Mouse (Mus musculus) myocyte (in vitro differentiated cells): Measurements from ENCODE around the gene Myo5c. TPM values are rescaled to one million over a fixed set of nuclear protein-coding genes. Genes with fewer than 3 reads are reported as not detected.

Experiments used
- H3K27me3 ChIP-seq: one replicate; pipeline ENCODE4 v1.6.1; 2011; ENCODE audit not compliant: control insufficient read depth, insufficient read depth, insufficient read length
- H3K36me3 ChIP-seq: one replicate; pipeline ENCODE4 v1.6.1; 2011; ENCODE audit not compliant: control insufficient read depth, insufficient read depth
- H3K4me2 ChIP-seq: one replicate; pipeline ENCODE4 v1.6.1; 2011; ENCODE audit warnings: low read depth, control low read depth
- H3K4me3 ChIP-seq: one replicate; pipeline ENCODE4 v1.5.1; 2011; ENCODE audit warnings: mild to moderate bottlenecking, control low read depth, moderate library complexity
- H3K79me2 ChIP-seq: one replicate; pipeline ENCODE4 v1.6.1; 2011; ENCODE audit not compliant: control insufficient read depth, insufficient read depth
- H3ac ChIP-seq: one replicate; pipeline ENCODE4 v1.6.1; 2011; ENCODE audit not compliant: control insufficient read depth, insufficient read length
- CEBPB ChIP-seq: IDR thresholded peaks from 2 replicates; pipeline ENCODE4 v1.6.1; 2011; ENCODE audit warnings: mild to moderate bottlenecking, moderate library complexity; ENCODE audit not compliant: poor library complexity, insufficient read depth, severe bottlenecking
- E2F4 ChIP-seq: IDR thresholded peaks from one replicate; pipeline ENCODE4 v1.6.1; 2011; ENCODE audit warnings: mild to moderate bottlenecking, control low read depth, moderate library complexity; ENCODE audit not compliant: insufficient read depth
- MAX ChIP-seq: IDR thresholded peaks from one replicate; pipeline ENCODE4 v1.6.1; 2011; ENCODE audit warnings: low read depth, mild to moderate bottlenecking, control low read depth
- MYOD1 ChIP-seq, 3 experiments: IDR thresholded peaks; one replicate each; pipeline ENCODE4 v1.6.1; 2011; ENCODE audit warnings: control low read depth in 2 of 3, low read depth in 2 of 3, mild to moderate bottlenecking in 2 of 3, moderate library complexity in 1 of 3; ENCODE audit not compliant: insufficient read length in 2 of 3, control insufficient read depth in 1 of 3
- MYOG ChIP-seq, 3 experiments: IDR thresholded peaks; one replicate each; pipeline ENCODE4 v1.6.1; 2011; ENCODE audit warnings: control low read depth in 2 of 3, low read depth in 2 of 3, mild to moderate bottlenecking in 2 of 3; ENCODE audit not compliant: insufficient read length in 2 of 3, control insufficient read depth in 1 of 3, insufficient read depth in 1 of 3
- POLR2A ChIP-seq: IDR thresholded peaks from one replicate; pipeline ENCODE4 v1.6.1; 2011; ENCODE audit warnings: low read depth, mild to moderate bottlenecking, control low read depth, moderate library complexity; ENCODE audit not compliant: insufficient read length
- POLR2AphosphoS2 ChIP-seq: IDR thresholded peaks from one replicate; pipeline ENCODE4 v1.6.1; 2011; ENCODE audit warnings: low read depth, control low read depth; ENCODE audit not compliant: insufficient read length
- REST ChIP-seq: IDR thresholded peaks from one replicate; pipeline ENCODE4 v1.6.1; 2011; ENCODE audit warnings: mild to moderate bottlenecking, control low read depth, moderate library complexity; ENCODE audit not compliant: insufficient read depth, insufficient read length
- SRF ChIP-seq: IDR thresholded peaks from one replicate; pipeline ENCODE4 v1.6.1; 2011; ENCODE audit warnings: low read depth; ENCODE audit not compliant: control insufficient read depth, insufficient read length
- TCF12 ChIP-seq: IDR thresholded peaks from one replicate; pipeline ENCODE4 v1.6.1; 2011; ENCODE audit warnings: mild to moderate bottlenecking, control low read depth; ENCODE audit not compliant: poor library complexity, insufficient read depth, severe bottlenecking
- TCF3 ChIP-seq: IDR thresholded peaks from one replicate; pipeline ENCODE4 v1.6.1; 2011; ENCODE audit warnings: low read depth, control low read depth; ENCODE audit not compliant: insufficient read length
- USF1 ChIP-seq: IDR thresholded peaks from one replicate; pipeline ENCODE4 v1.6.1; 2011; ENCODE audit warnings: low read depth, mild to moderate bottlenecking, control low read depth, moderate library complexity
- polyA plus RNA-seq: library from polyadenylated mRNA; unstranded; fragments of >200 nt; fragmentation: generic; extraction: Trizol; gene quantifications from one replicate; pipeline ENCODE4 v1.2.1, GENCODE M21; 2012; ENCODE audit warnings: missing spikeins

The Myo5c gene
- polyA plus RNA-seq, 1 experiment: 0.07 TPM

GRCm38 (mm10) chr9:75243730-75244406 is 12.0 kb downstream of the Myo5c start:
- Histone ChIP-seq H3K36me3 (no peaks in the 10 kb centered on the region), H3K27me3 (no peaks in the 10 kb centered on the region), H3K4me3 (no peak overlapping the region), H3K79me2 (no peaks in the 10 kb centered on the region), H3ac (no peak overlapping the region), H3K4me2 (no peak overlapping the region)
- no peak for TF ChIP-seq E2F4
- no peak for TF ChIP-seq MYOD1 (IDR thresholded peaks at IDR 0.05; ENCODE audit: control insufficient read depth in 1 of 3, insufficient read length in 2 of 3, low read depth in 2 of 3)
- no peak for TF ChIP-seq POLR2AphosphoS2
- no peak for TF ChIP-seq MYOG (IDR thresholded peaks at IDR 0.05; ENCODE audit: control insufficient read depth in 1 of 3, insufficient read depth in 1 of 3, insufficient read length in 2 of 3, low read depth in 2 of 3)
- TF ChIP-seq TCF3: no peak
- TF ChIP-seq TCF12: no peak
- TF ChIP-seq MAX: no peak

- TF ChIP-seq POLR2AphosphoS2 (no peak), E2F4 (no peak), MYOD1 (IDR thresholded peaks at IDR 0.05; ENCODE audit: control insufficient read depth in 1 of 3, insufficient read length in 2 of 3, low read depth in 2 of 3) (no peak), TCF12 (no peak), CEBPB (no peak), USF1 (no peak), TCF3 (no peak), SRF (no peak), MYOG (IDR thresholded peaks at IDR 0.05; ENCODE audit: control insufficient read depth in 1 of 3, insufficient read depth in 1 of 3, insufficient read length in 2 of 3, low read depth in 2 of 3) (no peak), REST (no peak), MAX (no peak), POLR2A (no peak)
- Histone ChIP-seq H3K79me2 (no peaks in the 10 kb centered on the region), H3K4me2 (no peak overlapping the region), H3K4me3 (no peak overlapping the region), H3K36me3 (no peaks in the 10 kb centered on the region), H3K27me3 (no peaks in the 10 kb centered on the region), H3ac (no peak overlapping the region)
These were observed 12.7 kb downstream of the Myo5c start for GRCm38 (mm10) chr9:75244527-75244926.

GRCm38 (mm10) chr9:75246080-75246930 is 14.5 kb downstream of the Myo5c start:
- H3K79me2 ChIP-seq: no peaks in the 10 kb centered on the region
- H3K36me3 ChIP-seq: no peaks in the 10 kb centered on the region
- no peak for TF ChIP-seq SRF
- no peak for TF ChIP-seq TCF12
- no peak for TF ChIP-seq POLR2AphosphoS2
- no peak for TF ChIP-seq E2F4
- TF ChIP-seq CEBPB: no peak
- TF ChIP-seq MYOG (IDR thresholded peaks at IDR 0.05; ENCODE audit: control insufficient read depth in 1 of 3, insufficient read depth in 1 of 3, insufficient read length in 2 of 3, low read depth in 2 of 3): no peak
- TF ChIP-seq USF1: no peak
- TF ChIP-seq MYOD1 (IDR thresholded peaks at IDR 0.05; ENCODE audit: control insufficient read depth in 1 of 3, insufficient read length in 2 of 3, low read depth in 2 of 3): no peak
- TF ChIP-seq TCF3: no peak
- TF ChIP-seq MAX: no peak
- TF ChIP-seq POLR2A: no peak
- TF ChIP-seq REST: no peak
- no peak overlapping the region for H3K4me2 ChIP-seq
- H3K4me3 ChIP-seq: no peak overlapping the region
- no peaks in the 10 kb centered on the region for H3K27me3 ChIP-seq
- no peak overlapping the region for H3ac ChIP-seq

GRCm38 (mm10) chr9:75247870-75248269 is 16.1 kb downstream of the Myo5c start:
- H3K36me3 ChIP-seq: no peaks in the 10 kb centered on the region
- no peak overlapping the region for H3K4me3 ChIP-seq
- no peak for TF ChIP-seq POLR2AphosphoS2
- TF ChIP-seq MAX: no peak
- TF ChIP-seq POLR2A: no peak
- TF ChIP-seq MYOD1 (IDR thresholded peaks at IDR 0.05; ENCODE audit: control insufficient read depth in 1 of 3, insufficient read length in 2 of 3, low read depth in 2 of 3): no peak
- TF ChIP-seq USF1: no peak
- TF ChIP-seq E2F4: no peak
- no peak for TF ChIP-seq TCF12
- no peak for TF ChIP-seq MYOG (IDR thresholded peaks at IDR 0.05; ENCODE audit: control insufficient read depth in 1 of 3, insufficient read depth in 1 of 3, insufficient read length in 2 of 3, low read depth in 2 of 3)
- no peak for TF ChIP-seq CEBPB
- TF ChIP-seq REST: no peak
- TF ChIP-seq SRF: no peak
- TF ChIP-seq TCF3: no peak
- H3ac ChIP-seq: no peak overlapping the region
- H3K4me2 ChIP-seq: no peak overlapping the region
- no peaks in the 10 kb centered on the region for H3K79me2 ChIP-seq
- no peaks in the 10 kb centered on the region for H3K27me3 ChIP-seq
